Mouse (Mus musculus): ENCODE data around the gene Aqp9. TPM values are rescaled to one million over a fixed set of nuclear protein-coding genes. Genes with fewer than 3 reads are reported as not detected.

Gene Aqp9
- polyA plus RNA-seq, 1 experiment from 2014 or later = 1.1 TPM

DNA sequence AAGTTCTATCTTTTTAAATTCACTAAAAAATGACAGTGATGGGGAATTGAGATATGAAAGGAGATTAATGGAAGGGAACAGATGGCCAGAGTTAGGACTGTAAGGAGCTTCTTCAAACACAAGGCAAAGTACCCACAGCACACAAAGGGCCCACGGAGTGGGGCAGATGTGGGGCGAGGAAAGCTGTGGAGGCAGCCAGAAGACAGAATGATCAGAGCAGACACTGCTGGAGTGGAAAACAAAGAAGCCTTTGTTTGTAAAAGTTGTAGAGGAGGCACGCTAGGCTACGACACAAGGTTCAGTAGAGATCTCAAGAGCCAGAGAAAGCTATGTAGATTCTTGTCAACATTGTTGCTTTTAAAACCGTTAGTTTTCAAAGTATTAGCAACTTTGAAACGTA, 17.1 kb downstream of the Aqp9 start:
- Histone ChIP-seq H3K9me3 (ENCODE audit: control insufficient read depth, low read length) (no peaks in the 10 kb centered on the region), H3K4me1 (ENCODE audit: control insufficient read depth, insufficient read depth, low read length) (no peaks in the 10 kb centered on the region), H3K27me3 (replicated peaks; ENCODE audit: control insufficient read depth, insufficient read depth, low read length) (no peaks in the 10 kb centered on the region), H3K9ac (ENCODE audit: low read depth, low read length) (no peak overlapping the region), H3K27ac (ENCODE audit: low read length) (no peak overlapping the region), H3K4me3 (ENCODE audit: low read length) (no peak overlapping the region), H3K36me3 (ENCODE audit: control insufficient read depth, insufficient read depth, low read length) (no peaks in the 10 kb centered on the region), H3K4me2 (ENCODE audit: low read depth, low read length) (no peak overlapping the region)
- no peak for ATAC-seq
- WGBS = 70% methylated on average over 6 of the region's 6 CpGs

DNA sequence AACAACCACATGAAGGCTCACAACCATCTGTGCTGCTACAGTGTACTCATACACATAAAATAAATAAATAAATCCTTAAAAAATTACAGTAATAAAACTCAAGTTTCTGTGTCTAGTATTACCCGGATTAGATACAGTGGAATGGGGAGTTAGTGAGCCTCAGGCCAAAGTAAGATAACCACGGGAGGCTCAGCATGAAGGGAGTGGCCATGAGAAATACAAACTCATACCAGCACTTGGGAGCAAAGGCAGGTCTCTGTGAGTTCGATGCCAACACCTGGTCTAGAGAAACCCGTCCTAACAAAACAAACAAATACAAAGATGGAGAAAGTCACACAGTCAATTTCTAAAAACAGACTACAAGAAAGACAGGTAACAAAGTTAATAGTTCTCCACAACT, 18.3 kb downstream of the Aqp9 start:
- no peak overlapping the region for H3K27ac ChIP-seq (ENCODE audit: low read length)
- no peak overlapping the region for H3K9ac ChIP-seq (ENCODE audit: low read depth, low read length)
- WGBS = 78% methylated on average over 4 of the region's 4 CpGs
- no peak overlapping the region for H3K4me2 ChIP-seq (ENCODE audit: low read depth, low read length)
- H3K4me3 ChIP-seq (ENCODE audit: low read length) = no peak overlapping the region
- no peaks in the 10 kb centered on the region for H3K27me3 ChIP-seq (replicated peaks; ENCODE audit: control insufficient read depth, insufficient read depth, low read length)
- no peaks in the 10 kb centered on the region for H3K36me3 ChIP-seq (ENCODE audit: control insufficient read depth, insufficient read depth, low read length)
- no peaks in the 10 kb centered on the region for H3K4me1 ChIP-seq (ENCODE audit: control insufficient read depth, insufficient read depth, low read length)
- no peaks in the 10 kb centered on the region for H3K9me3 ChIP-seq (ENCODE audit: control insufficient read depth, low read length)
- ATAC-seq = no peak

- ATAC-seq = no peak
- Histone ChIP-seq H3K4me2 (ENCODE audit: low read depth, low read length) (no peak overlapping the region), H3K27ac (ENCODE audit: low read length) (no peak overlapping the region), H3K4me1 (ENCODE audit: control insufficient read depth, insufficient read depth, low read length) (no peaks in the 10 kb centered on the region), H3K4me3 (ENCODE audit: low read length) (no peak overlapping the region), H3K27me3 (replicated peaks; ENCODE audit: control insufficient read depth, insufficient read depth, low read length) (no peaks in the 10 kb centered on the region), H3K9ac (ENCODE audit: low read depth, low read length) (no peak overlapping the region), H3K9me3 (ENCODE audit: control insufficient read depth, low read length) (no peaks in the 10 kb centered on the region), H3K36me3 (ENCODE audit: control insufficient read depth, insufficient read depth, low read length) (no peaks in the 10 kb centered on the region)
These were observed 19.6 kb downstream of the Aqp9 start for GRCm38 (mm10) chr9:71148890-71149289.

DNA sequence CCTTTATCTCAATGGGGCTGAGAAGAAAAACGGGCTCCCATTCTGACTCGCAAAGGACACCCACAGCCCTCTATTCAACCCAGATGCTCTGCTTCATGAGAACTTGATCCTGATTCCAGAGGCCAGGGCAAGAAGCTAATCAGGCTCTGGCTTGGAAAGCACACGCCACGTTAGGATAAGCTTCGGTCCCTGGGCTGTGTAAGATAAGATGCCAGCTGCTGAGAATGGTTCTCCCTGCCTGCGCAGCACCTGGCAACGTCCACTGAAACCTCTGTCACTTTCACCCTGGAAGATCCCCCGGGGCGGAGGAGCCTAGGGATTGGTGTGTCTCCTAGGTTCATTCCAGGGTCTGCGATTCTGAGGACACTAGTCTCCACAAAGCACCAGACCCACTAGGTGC, 22.3 kb downstream of the Aqp9 start:
- H3K36me3 ChIP-seq (ENCODE audit: control insufficient read depth, insufficient read depth, low read length) = no peaks in the 10 kb centered on the region
- no peak overlapping the region for H3K4me2 ChIP-seq (ENCODE audit: low read depth, low read length)
- no peak overlapping the region for H3K4me3 ChIP-seq (ENCODE audit: low read length)
- no peaks in the 10 kb centered on the region for H3K27me3 ChIP-seq (replicated peaks; ENCODE audit: control insufficient read depth, insufficient read depth, low read length)
- H3K27ac ChIP-seq (ENCODE audit: low read length) = no peak overlapping the region
- no peak overlapping the region for H3K9ac ChIP-seq (ENCODE audit: low read depth, low read length)
- peak; percentile 56; the same call in 1 of the 2 replicates for ATAC-seq
- H3K9me3 ChIP-seq (ENCODE audit: control insufficient read depth, low read length) = no peaks in the 10 kb centered on the region
- H3K4me1 ChIP-seq (ENCODE audit: control insufficient read depth, insufficient read depth, low read length) = no peaks in the 10 kb centered on the region
- 88% methylated on average over 10 of the region's 10 CpGs for WGBS

DNA sequence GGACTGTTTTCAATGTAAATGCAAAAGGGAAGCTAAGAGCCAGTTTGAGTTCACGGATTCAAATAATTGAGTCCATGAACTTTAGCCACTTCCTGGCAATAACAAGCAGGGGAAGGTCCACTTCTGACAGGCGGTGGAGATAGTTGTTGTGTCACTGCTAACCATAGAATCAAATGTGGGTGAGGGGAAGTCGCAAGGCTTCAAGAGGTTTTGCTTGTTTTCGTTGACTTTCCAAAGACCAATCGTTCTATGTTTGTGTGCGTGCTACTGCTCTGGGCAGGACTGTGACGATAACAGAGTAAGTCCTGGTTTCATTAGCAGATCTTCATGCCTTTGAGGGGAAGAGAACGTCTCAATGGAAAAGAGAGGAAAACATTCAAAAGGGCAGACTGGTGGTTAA, 28.3 kb downstream of the Aqp9 start:
- Histone ChIP-seq H3K4me3 (ENCODE audit: low read length) (no peak overlapping the region), H3K9ac (ENCODE audit: low read depth, low read length) (no peak overlapping the region), H3K4me2 (ENCODE audit: low read depth, low read length) (no peak overlapping the region), H3K27ac (ENCODE audit: low read length) (peak overlapping the region; percentile 13; the same call in 1 of the 2 replicates), H3K9me3 (ENCODE audit: control insufficient read depth, low read length) (no peaks in the 10 kb centered on the region), H3K4me1 (ENCODE audit: control insufficient read depth, insufficient read depth, low read length) (peaks cover 8% of the 10 kb centered on the region; the same call in 1 of the 2 replicates), H3K36me3 (ENCODE audit: control insufficient read depth, insufficient read depth, low read length) (no peaks in the 10 kb centered on the region), H3K27me3 (replicated peaks; ENCODE audit: control insufficient read depth, insufficient read depth, low read length) (no peaks in the 10 kb centered on the region)
- ATAC-seq = peak; percentile 48
- WGBS = 64% methylated on average over 8 of the region's 8 CpGs

- no peaks in the 10 kb centered on the region for H3K36me3 ChIP-seq (ENCODE audit: control insufficient read depth, insufficient read depth, low read length)
- H3K9ac ChIP-seq (ENCODE audit: low read depth, low read length) = no peak overlapping the region
- no peaks in the 10 kb centered on the region for H3K27me3 ChIP-seq (replicated peaks; ENCODE audit: control insufficient read depth, insufficient read depth, low read length)
- no peaks in the 10 kb centered on the region for H3K9me3 ChIP-seq (ENCODE audit: control insufficient read depth, low read length)
- peaks cover 8% of the 10 kb centered on the region; the same call in 1 of the 2 replicates for H3K4me1 ChIP-seq (ENCODE audit: control insufficient read depth, insufficient read depth, low read length)
- H3K27ac ChIP-seq (ENCODE audit: low read length) = no peak overlapping the region
- no peak overlapping the region for H3K4me2 ChIP-seq (ENCODE audit: low read depth, low read length)
- ATAC-seq = no peak
- no peak overlapping the region for H3K4me3 ChIP-seq (ENCODE audit: low read length)
- 77% methylated on average over 2 of the region's 2 CpGs for WGBS
These were observed 29.5 kb downstream of the Aqp9 start for GRCm38 (mm10) chr9:71138936-71139335.

GRCm38 (mm10) chr9:71137267-71137945, 31.1 kb downstream of the Aqp9 start:
- Histone ChIP-seq H3K4me1 (ENCODE audit: control insufficient read depth, insufficient read depth, low read length) (peaks cover 13% of the 10 kb centered on the region; the same call in 1 of the 2 replicates), H3K9me3 (ENCODE audit: control insufficient read depth, low read length) (no peaks in the 10 kb centered on the region), H3K4me3 (ENCODE audit: low read length) (no peak overlapping the region), H3K4me2 (ENCODE audit: low read depth, low read length) (no peak overlapping the region), H3K27me3 (replicated peaks; ENCODE audit: control insufficient read depth, insufficient read depth, low read length) (no peaks in the 10 kb centered on the region), H3K9ac (ENCODE audit: low read depth, low read length) (no peak overlapping the region), H3K27ac (ENCODE audit: low read length) (peak overlapping the region; percentile 11; the same call in 1 of the 2 replicates), H3K36me3 (ENCODE audit: control insufficient read depth, insufficient read depth, low read length) (no peaks in the 10 kb centered on the region)
- 63% methylated on average over 6 of the region's 6 CpGs for WGBS
- peak; percentile 86 for ATAC-seq

GRCm38 (mm10) chr9:71135073-71135472, 33.4 kb downstream of the Aqp9 start:
- H3K27me3 ChIP-seq (replicated peaks; ENCODE audit: control insufficient read depth, insufficient read depth, low read length) = no peaks in the 10 kb centered on the region
- no peaks in the 10 kb centered on the region for H3K36me3 ChIP-seq (ENCODE audit: control insufficient read depth, insufficient read depth, low read length)
- ATAC-seq = no peak
- no peak overlapping the region for H3K4me3 ChIP-seq (ENCODE audit: low read length)
- H3K27ac ChIP-seq (ENCODE audit: low read length) = no peak overlapping the region
- no peak overlapping the region for H3K4me2 ChIP-seq (ENCODE audit: low read depth, low read length)
- H3K9me3 ChIP-seq (ENCODE audit: control insufficient read depth, low read length) = no peaks in the 10 kb centered on the region
- 80% methylated on average over 5 of the region's 5 CpGs for WGBS
- H3K4me1 ChIP-seq (ENCODE audit: control insufficient read depth, insufficient read depth, low read length) = peaks cover 11% of the 10 kb centered on the region; the same call in 1 of the 2 replicates
- H3K9ac ChIP-seq (ENCODE audit: low read depth, low read length) = no peak overlapping the region

GRCm38 (mm10) chr9:71133190-71133589, 35.3 kb downstream of the Aqp9 start:
- H3K9ac ChIP-seq (ENCODE audit: low read depth, low read length) = no peak overlapping the region
- no peaks in the 10 kb centered on the region for H3K9me3 ChIP-seq (ENCODE audit: control insufficient read depth, low read length)
- 66% methylated on average over 5 of the region's 5 CpGs for WGBS
- peaks cover 7% of the 10 kb centered on the region; the same call in 1 of the 2 replicates for H3K4me1 ChIP-seq (ENCODE audit: control insufficient read depth, insufficient read depth, low read length)
- peak; percentile 49 for ATAC-seq
- H3K36me3 ChIP-seq (ENCODE audit: control insufficient read depth, insufficient read depth, low read length) = no peaks in the 10 kb centered on the region
- H3K4me3 ChIP-seq (ENCODE audit: low read length) = no peak overlapping the region
- no peak overlapping the region for H3K27ac ChIP-seq (ENCODE audit: low read length)
- H3K27me3 ChIP-seq (replicated peaks; ENCODE audit: control insufficient read depth, insufficient read depth, low read length) = no peaks in the 10 kb centered on the region
- H3K4me2 ChIP-seq (ENCODE audit: low read depth, low read length) = no peak overlapping the region

DNA sequence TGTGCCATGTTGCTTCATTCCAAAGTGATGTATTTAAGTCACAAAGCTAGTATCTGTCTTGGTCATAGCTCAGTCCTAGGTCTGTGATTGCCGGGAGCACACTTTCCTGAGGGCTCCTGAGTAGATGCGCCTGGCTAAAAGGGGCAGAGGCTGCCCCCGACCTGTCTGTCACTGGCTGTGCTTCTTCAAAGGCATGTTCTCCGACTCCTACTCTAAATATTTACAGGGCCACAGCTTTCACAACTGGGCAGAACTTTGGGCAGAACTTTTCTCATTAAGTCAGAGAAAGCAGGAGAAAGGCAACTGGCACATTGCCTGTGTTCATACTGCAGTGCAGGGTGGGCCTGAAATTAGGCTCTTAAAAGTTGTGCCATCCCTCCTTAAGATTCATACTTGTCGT, 36.7 kb downstream of the Aqp9 start:
- no peak overlapping the region for H3K4me2 ChIP-seq (ENCODE audit: low read depth, low read length)
- H3K27ac ChIP-seq (ENCODE audit: low read length) = no peak overlapping the region
- peaks cover 5% of the 10 kb centered on the region; the same call in 1 of the 2 replicates for H3K4me1 ChIP-seq (ENCODE audit: control insufficient read depth, insufficient read depth, low read length)
- no peak overlapping the region for H3K4me3 ChIP-seq (ENCODE audit: low read length)
- H3K27me3 ChIP-seq (replicated peaks; ENCODE audit: control insufficient read depth, insufficient read depth, low read length) = no peaks in the 10 kb centered on the region
- ATAC-seq = no peak
- H3K36me3 ChIP-seq (ENCODE audit: control insufficient read depth, insufficient read depth, low read length) = no peaks in the 10 kb centered on the region
- no peak overlapping the region for H3K9ac ChIP-seq (ENCODE audit: low read depth, low read length)
- no peaks in the 10 kb centered on the region for H3K9me3 ChIP-seq (ENCODE audit: control insufficient read depth, low read length)
- WGBS = 51% methylated on average over 5 of the region's 5 CpGs

Measured in intestine, embryonic 16.5 days (tissue).